Mouse (Mus musculus): ENCODE measurements at regions not wholly inside any gene's neighbourhood (a gene's known extent, or its start where the extent isn't known, plus 50 kb on each side); places are given as distances from the start of the nearest gene placed in this dataset.

DNA sequence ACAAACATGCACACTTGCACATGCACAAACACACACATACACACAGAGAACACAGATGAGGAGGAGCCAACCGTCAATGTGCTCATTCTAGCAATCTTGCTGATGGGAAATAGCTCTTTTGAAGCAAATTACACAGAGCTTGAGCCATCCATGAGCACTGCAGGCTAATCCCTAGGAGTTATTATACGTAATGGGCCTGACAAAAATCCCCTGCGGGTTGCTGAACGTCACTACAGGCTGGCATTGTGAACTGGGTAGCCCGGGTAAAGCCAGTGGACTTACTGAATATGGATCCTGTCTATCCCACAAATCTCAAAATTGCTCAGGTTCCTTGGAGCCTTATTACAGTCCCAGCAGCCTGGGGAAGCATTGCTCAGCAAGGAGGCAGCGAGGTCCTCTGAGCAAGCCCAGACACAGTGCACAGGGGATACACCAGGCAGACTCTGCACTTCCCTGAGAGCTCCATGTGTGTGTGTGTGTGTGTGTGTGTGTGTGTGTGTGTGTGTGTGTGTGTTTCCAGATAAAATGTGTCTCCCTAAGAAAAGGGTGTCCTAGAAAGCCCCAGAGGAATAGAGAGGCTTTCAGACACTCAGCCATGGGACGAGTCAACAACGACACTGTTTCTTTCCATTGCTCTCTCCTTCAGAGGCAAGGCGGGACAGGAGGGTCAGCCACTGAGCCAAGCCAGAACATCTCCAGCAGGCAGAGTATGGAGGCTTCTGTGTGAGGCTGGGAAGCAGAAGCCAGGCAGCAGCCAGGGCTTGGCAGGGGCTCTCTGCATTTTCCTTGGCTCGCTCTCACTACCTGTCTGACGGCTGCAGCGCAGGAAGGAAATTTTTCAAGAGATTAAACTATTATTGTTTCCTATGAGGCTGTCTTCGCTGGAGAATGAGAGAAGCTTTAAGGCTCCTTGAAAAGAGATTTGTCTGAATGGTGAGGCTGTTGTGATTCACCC is 222.9 kb downstream of the Setd4 start:
- peak; percentile 61 for DNase-seq (ENCODE audit: low read depth)
- TF ChIP-seq POLR2A (IDR thresholded peaks at IDR 0.05; ENCODE audit: borderline replicate concordance, extremely low read depth, insufficient read depth, insufficient read length, poor library complexity, severe bottlenecking) (no peak), CTCF (IDR thresholded peaks at IDR 0.05; ENCODE audit: borderline replicate concordance, extremely low read depth, insufficient read depth, insufficient read length) (peak; percentile 10; the same call in 1 of the 2 replicates)

DNA sequence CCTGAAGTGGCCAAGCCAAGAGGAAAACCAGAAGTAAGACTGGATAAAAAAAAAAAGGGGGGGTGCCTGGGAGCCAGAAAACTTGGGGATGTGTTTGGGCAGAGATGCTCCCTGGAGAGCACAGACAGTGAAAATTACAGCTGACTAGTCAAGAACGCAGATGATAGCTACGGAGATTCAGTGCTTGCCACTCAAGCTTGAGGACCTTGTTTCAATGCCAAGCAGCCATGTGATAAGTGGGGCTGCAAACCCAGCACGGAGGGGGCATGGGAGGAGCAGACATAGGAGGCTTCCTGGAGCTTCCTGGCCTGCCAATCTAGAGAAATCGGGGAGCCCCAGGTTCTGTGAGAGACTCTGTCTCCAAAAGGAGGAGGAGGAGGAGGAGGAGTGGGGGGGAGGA is 223.7 kb downstream of the Setd4 start:
- TF ChIP-seq POLR2A (IDR thresholded peaks at IDR 0.05; ENCODE audit: borderline replicate concordance, extremely low read depth, insufficient read depth, insufficient read length, poor library complexity, severe bottlenecking) (no peak), CTCF (IDR thresholded peaks at IDR 0.05; ENCODE audit: borderline replicate concordance, extremely low read depth, insufficient read depth, insufficient read length) (no peak)
- peak; percentile 77 for DNase-seq (ENCODE audit: low read depth)

DNA sequence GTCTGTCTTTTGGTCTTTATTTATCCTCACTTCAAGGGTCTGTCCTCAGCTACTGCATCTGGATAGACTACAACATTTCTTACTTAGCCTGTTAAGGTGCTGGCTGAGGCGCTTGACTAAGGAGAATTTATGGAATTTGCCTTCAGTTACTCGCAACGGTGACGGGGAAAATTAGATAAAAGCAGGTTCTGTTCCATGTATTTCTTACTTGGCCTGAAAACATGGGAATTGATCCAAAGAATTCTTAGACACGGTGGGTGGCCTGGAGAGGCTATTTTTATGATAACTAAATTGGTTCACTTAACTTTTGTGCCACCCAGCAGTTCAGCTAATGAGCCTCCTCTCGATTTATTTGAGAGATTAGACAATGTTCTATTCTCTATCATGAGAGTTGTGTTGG is 224.3 kb downstream of the Setd4 start:
- TF ChIP-seq CTCF (IDR thresholded peaks at IDR 0.05; ENCODE audit: borderline replicate concordance, extremely low read depth, insufficient read depth, insufficient read length): no peak
- no peak for TF ChIP-seq POLR2A (IDR thresholded peaks at IDR 0.05; ENCODE audit: borderline replicate concordance, extremely low read depth, insufficient read depth, insufficient read length, poor library complexity, severe bottlenecking)
- DNase-seq (ENCODE audit: low read depth): peak; percentile 58

DNA sequence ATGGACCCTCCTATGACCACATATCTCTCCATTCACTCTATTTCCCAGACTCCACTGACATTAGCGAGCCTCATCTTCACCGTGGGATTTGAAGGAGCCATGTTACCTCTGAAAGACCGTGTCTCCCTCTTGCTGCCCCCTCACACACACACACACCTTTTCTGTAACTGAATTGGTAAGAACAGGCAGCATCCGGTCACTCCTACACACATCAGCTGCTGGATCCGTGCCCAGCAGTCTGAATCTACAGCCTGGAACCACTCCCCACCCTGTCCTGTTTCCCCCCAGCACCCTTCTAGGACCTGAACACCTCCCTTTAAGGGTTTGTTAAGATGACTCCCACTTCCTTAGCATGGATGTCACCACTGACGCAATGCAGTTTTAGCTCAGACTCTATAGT is 229.2 kb downstream of the Setd4 start:
- no peak for DNase-seq (ENCODE audit: low read depth)
- TF ChIP-seq CTCF (IDR thresholded peaks at IDR 0.05; ENCODE audit: borderline replicate concordance, extremely low read depth, insufficient read depth, insufficient read length) (no peak), POLR2A (IDR thresholded peaks at IDR 0.05; ENCODE audit: borderline replicate concordance, extremely low read depth, insufficient read depth, insufficient read length, poor library complexity, severe bottlenecking) (no peak)

GRCm38 (mm10) chr16:93369766-93370146 is 234.1 kb downstream of the Setd4 start:
- TF ChIP-seq CTCF (IDR thresholded peaks at IDR 0.05; ENCODE audit: borderline replicate concordance, extremely low read depth, insufficient read depth, insufficient read length) (no peak), POLR2A (IDR thresholded peaks at IDR 0.05; ENCODE audit: borderline replicate concordance, extremely low read depth, insufficient read depth, insufficient read length, poor library complexity, severe bottlenecking) (no peak)
- DNase-seq (ENCODE audit: low read depth): peak; percentile 81

DNA sequence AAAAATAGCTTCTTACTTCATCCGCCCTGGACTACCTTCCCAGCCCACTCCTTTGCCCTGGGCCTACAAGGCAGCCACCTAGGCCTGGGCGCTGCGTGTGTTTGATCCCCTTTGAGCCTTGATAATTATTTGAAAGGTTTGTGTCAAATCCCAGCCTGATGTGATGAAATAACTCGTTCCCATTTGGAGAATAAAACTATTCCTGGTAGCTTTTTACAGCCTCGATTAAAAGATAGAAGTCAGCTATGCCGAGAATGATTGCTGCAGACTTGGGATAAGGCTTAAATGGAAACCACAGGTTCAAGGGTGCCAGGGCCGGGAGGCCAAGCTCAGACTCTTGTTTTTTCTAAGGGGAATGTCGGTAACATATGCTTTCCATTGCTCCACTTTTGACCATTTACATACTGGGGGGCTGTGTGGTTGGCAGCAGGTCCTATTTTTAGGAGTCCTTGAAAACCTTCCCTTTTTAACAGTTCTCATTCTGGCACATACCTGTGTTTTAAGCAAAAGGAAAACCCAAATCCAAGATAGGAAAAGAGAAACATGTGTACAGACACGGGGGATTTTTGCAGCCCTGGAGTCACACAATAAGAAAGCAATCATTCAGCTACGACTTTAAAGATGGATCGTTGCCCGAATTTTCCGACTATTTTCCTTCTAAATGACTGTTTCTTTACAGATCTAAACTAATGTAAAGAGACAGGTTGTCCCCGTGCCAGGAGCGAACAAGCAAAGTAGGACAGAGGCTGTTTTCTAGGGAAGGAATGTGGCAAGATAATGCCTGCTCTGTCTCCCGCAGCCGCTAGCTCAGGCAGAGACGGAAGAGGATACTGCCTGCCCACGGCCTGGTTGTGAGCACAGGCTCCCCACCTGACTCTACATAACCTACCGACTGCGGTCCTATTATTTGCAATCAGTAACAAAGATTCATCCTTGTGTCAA is 234.8 kb downstream of the Setd4 start:
- TF ChIP-seq CTCF (IDR thresholded peaks at IDR 0.05; ENCODE audit: borderline replicate concordance, extremely low read depth, insufficient read depth, insufficient read length): no peak
- no peak for TF ChIP-seq POLR2A (IDR thresholded peaks at IDR 0.05; ENCODE audit: borderline replicate concordance, extremely low read depth, insufficient read depth, insufficient read length, poor library complexity, severe bottlenecking)
- DNase-seq (ENCODE audit: low read depth): peak; percentile 89

DNA sequence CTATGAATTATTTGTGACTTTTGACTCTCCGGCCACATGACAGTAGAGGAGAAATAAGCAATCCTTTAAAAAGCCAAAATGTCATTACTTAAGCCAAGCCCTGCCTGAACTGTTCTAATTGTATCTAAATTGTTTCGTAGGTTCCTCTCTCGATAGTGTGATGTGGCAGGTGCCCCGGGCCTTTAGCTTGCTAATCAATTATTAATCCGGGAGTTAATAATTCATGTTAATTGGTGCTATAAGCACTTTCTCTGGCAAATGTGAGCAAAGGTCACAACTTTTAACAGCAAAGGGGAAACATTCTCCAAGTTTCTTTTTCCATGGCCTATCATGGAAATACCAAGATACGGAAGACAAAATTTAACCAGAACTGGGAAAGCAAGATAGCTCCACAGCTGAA is 235.9 kb downstream of the Setd4 start:
- no peak for DNase-seq (ENCODE audit: low read depth)
- TF ChIP-seq POLR2A (IDR thresholded peaks at IDR 0.05; ENCODE audit: borderline replicate concordance, extremely low read depth, insufficient read depth, insufficient read length, poor library complexity, severe bottlenecking) (no peak), CTCF (IDR thresholded peaks at IDR 0.05; ENCODE audit: borderline replicate concordance, extremely low read depth, insufficient read depth, insufficient read length) (no peak)

- DNase-seq (ENCODE audit: low read depth): no peak
- TF ChIP-seq POLR2A (IDR thresholded peaks at IDR 0.05; ENCODE audit: borderline replicate concordance, extremely low read depth, insufficient read depth, insufficient read length, poor library complexity, severe bottlenecking) (no peak), CTCF (IDR thresholded peaks at IDR 0.05; ENCODE audit: borderline replicate concordance, extremely low read depth, insufficient read depth, insufficient read length) (no peak)
Observed at GRCm38 (mm10) chr16:93367246-93367805, 236.5 kb downstream of the Setd4 start.

GRCm38 (mm10) chr16:93366383-93366941 is 237.4 kb downstream of the Setd4 start:
- TF ChIP-seq POLR2A (IDR thresholded peaks at IDR 0.05; ENCODE audit: borderline replicate concordance, extremely low read depth, insufficient read depth, insufficient read length, poor library complexity, severe bottlenecking) (no peak), CTCF (IDR thresholded peaks at IDR 0.05; ENCODE audit: borderline replicate concordance, extremely low read depth, insufficient read depth, insufficient read length) (no peak)
- no peak for DNase-seq (ENCODE audit: low read depth)

- DNase-seq (ENCODE audit: low read depth): no peak
- TF ChIP-seq POLR2A (IDR thresholded peaks at IDR 0.05; ENCODE audit: borderline replicate concordance, extremely low read depth, insufficient read depth, insufficient read length, poor library complexity, severe bottlenecking) (no peak), CTCF (IDR thresholded peaks at IDR 0.05; ENCODE audit: borderline replicate concordance, extremely low read depth, insufficient read depth, insufficient read length) (no peak)
Observed at GRCm38 (mm10) chr16:93365236-93365951, 238.5 kb downstream of the Setd4 start.

Data from brain, embryonic 14.5 days (tissue).